Mouse (Mus musculus): ENCODE results near the gene Gga1. TPM values are rescaled to one million over a fixed set of nuclear protein-coding genes. Genes with fewer than 3 reads are reported as not detected.

Gga1 gene
- total RNA-seq (2021): 10 to 100 TPM; 40.4 to 45.2 TPM

DNA sequence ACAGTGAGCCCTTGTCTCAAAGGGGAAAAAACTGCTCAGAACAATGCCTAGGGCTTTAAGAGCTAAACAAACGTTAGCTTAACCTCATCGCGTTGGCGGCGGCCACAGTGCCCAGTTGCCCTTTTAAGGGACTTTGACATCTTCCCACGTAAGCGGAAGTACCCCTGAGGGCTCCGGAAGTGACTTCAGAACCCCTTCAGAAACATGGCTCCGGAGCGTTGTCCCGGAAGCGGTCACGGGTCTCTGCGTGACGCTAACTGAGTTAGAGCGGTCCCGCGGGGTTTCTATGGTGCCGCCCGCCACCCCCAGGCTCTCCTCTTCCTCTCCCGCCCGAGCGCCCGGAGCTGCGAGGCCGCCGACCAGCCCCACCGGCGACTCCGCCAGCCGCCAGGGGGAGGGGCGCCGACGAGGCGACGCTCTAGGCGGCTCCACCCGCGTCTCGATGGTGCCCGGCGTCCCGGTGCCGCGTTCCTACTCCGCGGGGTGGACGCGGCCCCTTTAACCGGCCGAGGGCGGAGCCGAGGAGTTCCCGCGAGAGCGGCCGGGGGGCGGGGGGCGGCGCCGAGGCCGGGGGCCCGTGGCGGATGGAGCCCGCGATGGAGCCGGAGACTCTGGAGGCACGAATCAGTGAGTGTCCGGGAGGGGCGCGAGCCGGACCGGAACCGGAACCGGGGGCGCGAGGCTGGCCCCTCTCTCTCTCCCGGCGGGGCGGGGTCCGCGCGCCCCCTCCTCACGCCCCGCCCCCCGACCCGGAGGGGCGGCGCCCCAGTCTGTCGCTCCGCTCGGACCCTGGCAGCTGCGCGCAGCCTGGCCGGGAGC, at the start of gene Gga1:
Gene Gga1, plus strand, starts transcription at position 200 of the 819 bp plus-strand sequence.
- intact Hi-C loops (cut with DNase I): no loop called here
- DNase-seq: peak; percentile 97 to 98

DNA sequence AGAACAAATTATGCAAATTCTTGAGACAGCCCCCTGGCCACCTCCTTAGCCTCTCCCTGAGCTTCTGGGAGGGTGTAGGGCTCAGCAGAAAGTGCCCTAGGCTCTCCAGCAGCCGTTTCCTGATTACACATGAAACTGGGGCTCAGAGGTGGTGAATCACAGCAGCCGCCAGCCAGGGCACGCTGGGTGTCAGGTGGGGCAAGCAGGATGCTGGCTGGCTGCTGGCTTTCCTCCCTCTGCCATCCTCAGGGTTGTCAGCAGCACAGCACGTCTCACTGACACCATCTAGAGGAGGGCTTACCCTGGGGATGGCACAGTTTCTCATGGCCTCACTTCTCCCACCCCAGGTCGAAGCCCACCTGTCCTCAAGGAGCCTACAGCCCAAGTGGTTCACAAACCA, 48.7 kb upstream of the Gga1 start:
- intact Hi-C loops (cut with DNase I): no loop called here
- DNase-seq: no peak

DNA sequence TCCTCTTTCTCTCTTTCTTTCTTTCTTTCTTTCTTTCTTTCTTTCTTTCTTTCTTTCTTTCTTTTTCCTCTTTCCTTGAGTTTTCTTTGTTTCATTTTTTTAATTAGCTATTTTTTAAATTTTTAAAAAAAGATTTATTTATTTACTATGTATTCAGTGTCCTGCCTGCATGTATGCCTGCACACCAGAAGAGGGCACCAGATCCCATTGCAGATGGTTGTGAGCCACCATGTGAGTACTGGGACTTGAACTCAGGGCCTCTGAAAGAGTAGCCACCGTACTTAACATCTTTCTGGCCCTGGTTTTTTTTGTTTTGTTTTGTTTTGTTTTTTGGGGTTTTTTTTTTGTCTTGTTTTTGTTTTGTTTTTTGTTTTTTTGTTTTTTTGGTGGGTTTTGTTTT, 47.4 kb upstream of the Gga1 start:
- intact Hi-C loops (cut with DNase I): no loop called here
- DNase-seq: no peak

DNA sequence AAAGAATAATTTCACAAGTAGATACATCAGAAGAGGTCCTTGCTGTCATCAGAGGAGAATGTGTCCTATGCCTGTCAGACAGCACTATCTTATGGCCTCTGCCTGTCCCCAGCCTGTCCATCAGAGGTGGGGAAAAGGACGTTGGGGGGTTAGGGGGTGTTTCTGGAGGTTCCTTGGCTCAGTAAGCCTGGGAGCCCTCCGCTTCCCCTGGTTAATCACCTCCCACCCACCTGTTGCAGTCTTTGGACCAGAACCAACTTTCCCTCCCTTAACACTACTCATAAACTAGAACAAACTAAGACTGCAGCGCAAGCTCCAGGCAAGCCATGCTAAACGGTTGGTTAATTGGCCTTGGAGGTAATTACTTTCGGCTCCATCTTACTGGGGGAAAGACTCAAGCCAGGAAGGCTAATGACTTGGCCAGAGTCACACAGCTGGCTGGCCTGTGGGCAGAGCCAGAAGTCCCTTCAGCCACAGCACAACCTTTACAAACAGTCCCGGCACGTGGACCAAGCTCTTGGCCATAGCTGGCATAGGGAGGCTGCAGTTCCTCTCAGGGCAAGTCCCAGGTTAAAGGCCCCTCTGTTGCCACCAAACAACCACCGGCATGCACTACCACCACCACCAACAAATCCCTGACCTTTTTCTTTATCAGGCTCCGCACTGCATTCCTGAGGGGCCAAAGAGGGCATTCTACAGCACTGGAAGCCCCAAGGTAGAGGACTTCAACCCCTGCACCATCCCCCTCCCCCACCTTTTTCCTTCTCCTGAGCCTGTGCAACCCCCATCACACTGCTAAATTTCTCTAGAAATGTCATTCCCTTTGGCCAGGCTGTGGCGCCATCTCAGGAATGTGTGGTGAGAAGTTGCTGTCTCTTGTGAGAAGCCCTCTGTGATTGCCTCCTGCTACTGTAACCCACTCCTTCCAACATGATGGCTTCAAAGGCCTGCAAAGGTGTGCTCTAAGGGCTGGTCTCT, 46.0 kb upstream of the Gga1 start:
- intact Hi-C loops (cut with DNase I): no loop called here
- DNase-seq: no peak

DNA sequence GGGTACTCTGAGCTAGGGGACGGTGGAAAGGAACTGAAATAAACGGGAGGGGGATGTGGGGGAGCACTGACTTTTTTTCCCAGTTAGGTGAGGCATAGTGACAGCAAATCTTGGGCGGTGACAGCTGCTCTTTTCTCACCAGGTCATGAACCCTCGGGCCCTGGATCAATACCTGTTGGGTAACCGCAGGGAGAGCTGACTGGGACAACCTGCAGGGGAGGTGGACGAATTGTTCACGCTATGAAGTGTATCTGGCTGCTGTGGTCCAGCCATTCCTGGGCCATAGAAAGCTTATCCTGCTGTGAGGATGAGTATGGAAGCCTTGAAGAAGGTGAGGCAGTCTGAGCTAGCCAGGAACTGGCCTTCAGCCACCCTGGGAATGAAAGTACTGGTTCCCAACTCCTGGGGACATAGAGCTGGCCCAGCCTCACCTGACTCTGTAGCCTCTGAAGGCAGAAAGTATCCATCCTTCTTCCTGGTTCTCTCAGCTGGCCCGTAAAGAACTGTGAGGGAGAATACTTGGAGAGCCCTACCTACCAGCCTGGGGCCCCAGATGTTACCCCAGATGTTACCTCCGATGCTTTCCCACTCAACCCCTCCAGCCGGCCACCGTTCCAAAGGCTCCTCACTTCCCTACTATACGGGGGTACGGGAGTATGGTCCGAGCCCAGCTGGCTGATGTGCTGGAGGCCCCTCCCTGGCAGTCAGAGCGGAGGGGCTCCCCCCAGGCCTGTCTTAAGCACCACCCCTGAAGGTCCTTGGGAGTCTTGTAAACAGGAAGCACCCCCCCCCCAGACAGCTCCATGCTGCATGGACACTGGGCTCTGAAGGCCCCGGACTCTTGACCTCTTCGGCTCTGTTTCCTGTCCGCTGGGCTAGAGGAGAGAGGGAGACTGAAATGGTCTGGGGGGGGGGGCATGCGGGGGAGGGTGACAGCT, 45.0 kb upstream of the Gga1 start:
- peak; percentile 64 to 65 for DNase-seq
- intact Hi-C loops (cut with DNase I): loop anchor here (1.0 kb wide), 1 partner anchor 11 kb away; no protein-coding TSS in a partner anchor

DNA sequence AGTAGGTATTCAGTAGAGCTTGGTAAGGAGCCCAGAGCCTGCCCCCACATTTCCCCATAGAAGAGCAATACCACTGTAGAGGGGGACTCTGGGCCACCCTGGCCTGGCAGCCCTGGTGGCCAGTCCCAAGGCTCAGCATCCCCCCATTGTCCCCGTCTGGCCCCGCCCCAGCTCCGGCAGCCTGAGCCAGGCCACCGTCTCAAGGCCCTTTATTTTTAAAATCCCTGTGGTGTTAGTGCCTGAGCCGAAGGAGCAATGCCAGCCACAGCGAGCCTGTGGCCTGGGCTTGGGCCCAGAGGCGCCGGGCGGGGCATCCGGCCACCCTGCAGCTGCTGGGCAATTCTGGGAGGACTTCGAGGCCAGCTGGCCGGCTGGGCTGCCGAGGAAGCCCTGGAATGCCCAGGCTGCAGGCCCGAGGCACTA, 44.3 kb upstream of the Gga1 start:
- intact Hi-C loops (cut with DNase I): loop anchor here (1.0 kb wide), 1 partner anchor 11 kb away; no protein-coding TSS in a partner anchor
- DNase-seq: peak; percentile 90 to 91

DNA sequence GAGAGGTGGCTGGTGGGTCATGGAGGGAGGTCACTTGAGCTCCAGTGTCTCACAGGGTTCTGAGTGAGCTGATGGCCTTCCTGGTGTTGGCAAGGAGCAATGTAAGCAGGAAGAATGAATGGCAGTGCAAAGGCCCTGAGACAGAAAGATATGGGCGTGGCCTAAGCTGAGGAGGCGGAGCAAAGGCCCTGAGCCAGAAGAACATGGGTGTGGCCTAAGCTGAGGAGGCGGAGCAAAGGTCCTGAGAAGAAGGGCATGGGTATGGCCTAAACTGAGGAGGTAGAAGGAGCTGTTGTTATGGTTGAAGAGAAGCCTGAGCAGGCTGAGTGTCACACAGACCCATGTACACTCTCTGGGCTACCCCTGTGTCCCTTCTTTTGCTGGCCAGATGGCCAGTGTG, 43.4 kb upstream of the Gga1 start:
- DNase-seq: peak; percentile 26 to 41
- intact Hi-C loops (cut with DNase I): no loop called here

DNA sequence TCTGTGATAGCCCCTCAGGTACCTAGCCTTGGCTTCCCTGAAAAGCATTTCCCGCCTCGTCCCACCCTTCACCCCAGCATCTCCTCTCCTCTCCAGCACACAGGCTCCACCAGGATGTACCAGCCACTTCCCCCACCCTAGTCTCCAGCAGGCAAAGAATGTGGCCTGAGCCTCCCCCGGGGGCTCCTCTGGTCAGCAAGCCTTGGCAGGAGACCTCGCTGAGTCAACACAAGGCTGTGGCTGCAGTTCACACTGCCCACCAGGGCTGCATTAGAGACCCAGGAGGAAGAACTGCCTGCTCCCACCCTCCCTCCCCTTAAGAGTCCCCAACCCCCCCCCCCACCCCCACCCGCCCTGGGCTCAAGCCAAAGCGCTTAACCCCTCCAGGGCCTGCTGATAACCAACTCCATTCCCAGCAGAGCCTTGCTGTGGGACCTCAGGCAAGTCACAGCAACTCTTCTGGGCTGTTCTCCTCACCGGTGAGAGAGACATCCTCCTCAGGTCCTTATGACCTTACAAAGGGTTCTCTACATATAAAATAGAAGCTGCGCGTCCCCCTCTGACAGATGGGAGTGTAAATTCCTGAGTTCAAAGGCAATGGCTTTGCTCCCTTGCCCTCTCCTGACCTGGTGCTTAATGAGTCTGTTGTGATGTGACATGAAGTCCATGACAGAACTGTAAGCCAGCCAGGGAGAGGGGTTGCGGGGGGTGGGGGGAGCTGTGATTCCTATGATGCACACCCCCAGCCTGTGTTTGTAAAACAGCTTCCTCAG, 42.6 kb upstream of the Gga1 start:
- intact Hi-C loops (cut with DNase I): no loop called here
- peak; percentile 43 to 63 for DNase-seq

DNA sequence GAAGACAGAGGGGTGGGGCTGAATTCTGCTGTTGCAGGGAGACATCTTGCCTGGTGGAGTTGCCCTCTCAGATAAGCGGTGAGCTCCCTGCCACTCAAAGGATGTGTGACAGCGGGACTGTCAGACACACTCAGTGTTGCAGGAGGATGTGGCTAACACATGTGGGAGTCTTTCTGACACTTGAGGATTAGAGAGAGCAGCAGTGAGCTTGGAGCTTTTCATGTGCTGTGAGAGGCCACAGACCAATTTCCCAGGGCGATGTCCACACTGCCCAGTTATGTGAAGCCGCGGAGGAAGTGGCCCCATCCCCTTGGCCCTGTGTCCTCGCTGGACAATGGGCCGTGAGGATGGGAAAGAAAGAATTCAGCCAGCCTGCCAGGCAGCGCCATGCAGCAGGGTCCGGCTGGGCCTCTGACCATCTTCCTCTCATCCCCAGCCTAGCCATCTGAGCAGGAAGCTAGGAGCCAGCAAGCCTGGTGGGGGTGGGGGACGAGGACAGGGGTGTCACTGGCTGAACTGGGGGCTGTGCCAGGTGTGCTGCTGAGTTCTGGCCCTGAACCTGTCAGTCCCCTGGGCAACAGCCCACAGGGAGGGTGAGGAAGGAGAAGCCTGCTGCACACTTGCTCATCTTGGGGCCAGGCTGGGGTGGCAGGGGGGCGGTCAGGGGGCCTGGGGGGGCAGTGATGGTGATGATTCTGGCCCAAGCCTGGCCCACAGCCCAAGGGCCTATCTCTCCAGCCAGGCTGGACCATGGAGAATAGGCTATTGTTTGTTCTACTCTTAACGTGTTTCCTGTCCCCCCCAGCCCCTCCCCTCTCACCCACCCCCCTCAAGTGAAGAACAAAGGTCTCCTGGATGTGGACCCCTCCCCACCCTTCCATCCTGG, 41.5 kb upstream of the Gga1 start:
- intact Hi-C loops (cut with DNase I): no loop called here
- DNase-seq: peak; percentile 72 to 75

DNA sequence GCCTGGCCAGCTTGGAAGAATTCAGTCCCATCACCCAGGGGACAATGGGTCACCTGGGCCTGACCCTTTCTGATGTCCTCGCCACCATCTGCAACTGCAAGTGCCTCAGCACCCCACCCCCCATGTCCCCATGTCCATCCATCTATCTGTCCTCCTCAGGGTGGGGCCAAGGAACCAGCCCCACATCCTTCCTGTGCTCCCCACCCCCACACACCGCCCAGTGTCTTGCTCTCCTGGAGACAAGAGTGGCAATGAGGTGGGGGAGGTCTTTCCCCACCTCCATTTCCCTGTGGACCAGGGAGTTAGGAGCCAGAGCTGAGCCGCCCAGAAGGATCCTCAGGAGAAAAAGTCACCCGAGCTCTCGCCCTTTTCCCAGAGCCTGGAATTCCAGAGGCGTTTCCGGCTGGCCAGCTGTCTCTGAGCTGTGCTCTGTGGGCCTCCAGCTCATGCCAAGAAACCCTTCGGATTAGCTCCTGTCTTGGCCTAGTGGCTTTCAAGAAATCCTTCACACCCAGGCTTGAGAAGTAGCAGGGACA, 40.8 kb upstream of the Gga1 start:
- DNase-seq: peak; percentile 78 to 81
- intact Hi-C loops (cut with DNase I): no loop called here

DNA sequence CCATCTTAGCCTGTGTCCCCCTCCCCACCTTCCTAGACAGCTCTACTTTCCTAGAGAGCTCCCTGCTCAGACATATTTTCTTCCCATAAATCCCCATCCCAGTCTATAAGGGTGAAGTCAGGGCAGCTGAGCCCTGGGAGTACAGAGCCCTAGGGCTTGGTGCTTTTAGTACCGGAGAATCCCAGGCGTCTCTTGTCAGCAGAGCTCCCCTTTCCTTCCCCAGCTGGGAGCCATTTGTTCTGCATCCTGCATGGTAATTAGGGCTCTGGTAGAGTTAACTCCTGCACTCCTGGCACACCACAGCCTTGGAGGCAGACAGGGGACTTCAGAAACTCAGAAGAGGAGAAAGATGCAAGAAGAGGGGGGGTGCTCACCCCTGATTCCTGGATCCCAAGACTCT, 37.2 kb upstream of the Gga1 start:
- intact Hi-C loops (cut with DNase I): loop anchor here (10.0 kb wide), 1 partner anchor 215 kb away; no protein-coding TSS in a partner anchor

DNA sequence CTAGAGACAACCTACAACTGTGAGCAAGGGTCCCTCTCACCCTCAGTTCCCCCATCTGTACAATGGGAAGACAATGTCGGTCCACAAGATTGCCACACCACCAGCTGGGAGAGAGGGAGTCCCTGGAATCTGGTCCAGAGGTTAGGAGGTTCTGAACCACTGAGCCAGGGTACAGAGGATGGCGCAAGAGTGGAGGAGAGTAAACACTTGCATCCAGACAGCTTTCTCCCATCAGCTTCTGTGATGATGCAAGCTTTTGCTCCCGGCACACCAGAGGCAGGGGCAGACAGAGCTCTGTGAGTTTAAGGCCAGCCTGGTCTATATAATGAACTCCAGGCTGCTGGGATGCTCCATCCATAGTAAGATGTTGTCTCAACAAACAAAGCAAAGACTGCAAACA, 36.7 kb upstream of the Gga1 start:
- no peak for DNase-seq
- intact Hi-C loops (cut with DNase I): loop anchor here (10.0 kb wide), 1 partner anchor 215 kb away; no protein-coding TSS in a partner anchor

More for the DNA sequence above, 37.2 kb upstream of the Gga1 start:
- DNase-seq: no peak

DNA sequence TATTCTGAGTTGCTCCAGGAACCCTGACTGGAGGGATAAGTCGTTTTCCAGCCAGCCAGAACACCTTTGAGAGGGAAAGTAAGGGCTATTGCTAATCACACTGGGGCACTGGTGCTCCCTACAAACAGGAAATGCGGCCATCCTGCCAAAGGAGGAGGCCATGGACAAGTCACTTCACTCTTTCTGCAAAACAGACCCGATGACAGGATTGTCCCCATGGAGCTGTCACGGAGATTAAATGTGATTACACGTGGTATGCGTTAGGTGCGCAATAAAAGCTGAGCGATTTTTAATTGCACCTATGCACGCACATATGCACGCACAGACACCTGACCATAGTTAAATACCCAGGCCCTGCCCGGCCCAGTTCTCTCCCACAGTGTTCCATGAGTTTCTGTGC, 36.2 kb upstream of the Gga1 start:
- no peak for DNase-seq
- intact Hi-C loops (cut with DNase I): loop anchor here (10.0 kb wide), 1 partner anchor 216 kb away; no protein-coding TSS in a partner anchor

DNA sequence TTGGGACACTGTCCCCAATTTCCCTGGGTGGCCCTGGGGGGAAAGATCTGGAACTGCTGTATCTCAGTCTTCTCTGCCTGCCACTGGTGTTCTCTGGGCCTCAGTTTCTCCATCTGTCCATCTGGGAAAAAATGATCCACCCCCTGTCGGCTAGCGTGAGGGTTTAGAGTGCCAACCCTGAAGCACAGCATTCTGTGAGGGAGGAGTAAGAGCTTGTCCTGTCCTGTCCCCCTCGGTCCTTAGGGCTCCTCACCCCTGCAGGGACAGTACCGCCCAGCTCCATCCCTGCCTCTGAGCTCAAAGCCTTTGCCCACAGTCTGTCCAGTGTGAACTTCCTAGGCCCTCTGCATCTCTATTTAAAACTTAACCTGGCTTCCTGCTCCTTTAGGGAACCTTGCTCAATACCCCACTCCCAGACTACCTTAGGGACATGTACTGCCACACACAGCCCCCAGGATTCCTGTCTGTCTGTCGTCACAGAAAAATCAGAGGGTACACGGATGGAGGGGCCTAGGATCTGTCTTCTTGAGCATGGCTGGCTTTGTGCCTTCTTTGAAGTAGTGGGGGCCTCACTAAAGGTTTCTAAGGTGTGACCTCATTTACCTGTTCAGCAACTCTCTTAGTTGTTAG, 35.7 kb upstream of the Gga1 start:
- DNase-seq: no peak

DNA sequence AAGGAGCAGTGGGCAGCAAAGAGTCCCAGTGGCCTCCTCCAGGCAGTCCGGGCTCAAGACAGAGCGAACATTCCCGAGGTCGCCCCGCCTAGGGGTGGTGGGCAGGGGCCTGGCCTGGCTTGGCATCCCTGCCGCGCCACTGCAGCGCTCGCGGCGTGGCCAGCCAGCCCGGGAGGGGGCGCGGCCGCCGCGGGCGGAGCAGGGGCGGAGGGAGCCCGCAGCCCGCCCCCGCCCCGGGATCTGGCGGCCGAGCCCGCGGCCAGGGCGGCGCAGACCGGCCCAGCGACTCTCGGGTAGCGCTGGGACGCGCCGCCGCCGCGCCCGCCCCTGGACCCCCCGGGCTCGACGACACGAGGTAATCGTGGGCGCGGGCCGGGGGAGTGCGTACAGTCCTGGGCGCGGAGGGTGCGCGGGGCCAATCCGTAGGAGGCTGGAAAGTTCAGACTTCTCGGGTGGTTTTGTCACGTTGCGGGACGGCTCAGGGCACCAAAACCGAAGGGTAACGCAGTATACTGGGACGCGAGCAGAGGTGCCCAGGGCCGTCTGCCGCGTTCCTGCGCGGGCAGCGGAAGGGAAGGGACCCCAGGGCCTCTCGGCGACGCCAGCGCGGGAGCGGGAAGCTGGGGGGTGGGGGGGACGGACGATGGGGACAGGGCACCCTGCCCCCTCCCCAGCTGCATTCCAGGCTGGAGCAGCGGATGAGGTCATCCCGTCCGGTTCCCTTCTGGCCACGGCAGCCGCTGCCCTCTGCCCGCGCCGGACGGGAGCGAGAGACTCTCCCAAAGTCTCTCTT, 34.4 kb upstream of the Gga1 start, which contains the start of gene Cdc42ep1:
Gene Cdc42ep1, plus strand, starts transcription at position 254 of the 793 bp plus-strand sequence.
- peak; percentile 81 to 82 for DNase-seq
- intact Hi-C loops (cut with DNase I): loop anchor here (1.0 to 10.0 kb wide), 2 partner anchors 10 to 218 kb away; no protein-coding TSS in a partner anchor

More for the DNA sequence above, 35.7 kb upstream of the Gga1 start:
- intact Hi-C loops (cut with DNase I): loop anchor here (10.0 kb wide), 1 partner anchor 216 kb away; no protein-coding TSS in a partner anchor
